Mouse (Mus musculus): ENCODE measurements around the gene Cyp4f17. TPM values are rescaled to one million over a fixed set of nuclear protein-coding genes. Genes with fewer than 3 reads are reported as not detected.
A peak's percentile ranks its signal among the peaks of the same experiment; 100 is the strongest.
"Not testable (repeated sequence)": the region's sequence is repeated elsewhere in the genome, so short reads cannot be mapped to it uniquely, and the experiment has no call there.

The Cyp4f17 gene
- total and polyA plus RNA-seq, 2 experiments from 2014 or later, result 5.9 to 16.1 TPM

- peak overlapping the region; percentile 62 for H3K9ac ChIP-seq (replicated peaks; ENCODE audit: low read depth, low read length)
- 39% methylated on average over 9 of the region's 9 CpGs for WGBS
- no peaks in the 10 kb centered on the region for H3K9me3 ChIP-seq (replicated peaks; ENCODE audit: control insufficient read depth, low read length)
- peaks cover 8% of the 10 kb centered on the region; the same call in 1 of the 2 replicates for H3K4me1 ChIP-seq (ENCODE audit: control insufficient read depth, insufficient read depth)
- ATAC-seq (ENCODE audit: insufficient read depth, low read depth), result 0 out of 2 replicates have a peak, but pooled peaks have one; percentile 13
- peak overlapping the region; percentile 56 for H3K4me3 ChIP-seq (ENCODE audit: low read depth, low read length)
- peak overlapping the region; percentile 89 for H3K4me2 ChIP-seq (ENCODE audit: low read depth, low read length)
- H3K27me3 ChIP-seq (ENCODE audit: control insufficient read depth, insufficient read depth, low read length), result no peaks in the 10 kb centered on the region
- DNase-seq (ENCODE audit: low spot score), result no peak
- peak overlapping the region; percentile 87 for H3K27ac ChIP-seq (ENCODE audit: low read depth)
- H3K36me3 ChIP-seq (replicated peaks; ENCODE audit: control insufficient read depth, insufficient read depth, low read length), result 0 out of 2 replicates have a peak, but pooled peaks cover 4% of the 10 kb centered on the region
- no peak for TF ChIP-seq EP300 (IDR thresholded peaks at IDR 0.05; ENCODE audit: low read depth)
- TF ChIP-seq CTCF (IDR thresholded peaks at IDR 0.05; ENCODE audit: low read depth), result no peak
Observed at GRCm38 (mm10) chr17:32506729-32507245, 937 bp downstream of the Cyp4f17 start.

- WGBS, result 80% methylated on average over 5 of the region's 5 CpGs
- Histone ChIP-seq H3K9me3 (replicated peaks; ENCODE audit: control insufficient read depth, low read length) (no peaks in the 10 kb centered on the region), H3K27ac (ENCODE audit: low read depth) (no peak overlapping the region), H3K9ac (replicated peaks; ENCODE audit: low read depth, low read length) (no peak overlapping the region), H3K4me2 (ENCODE audit: low read depth, low read length) (no peak overlapping the region), H3K4me1 (ENCODE audit: control insufficient read depth, insufficient read depth) (no peaks in the 10 kb centered on the region), H3K4me3 (ENCODE audit: low read depth, low read length) (no peak overlapping the region), H3K27me3 (ENCODE audit: control insufficient read depth, insufficient read depth, low read length) (no peaks in the 10 kb centered on the region), H3K36me3 (replicated peaks; ENCODE audit: control insufficient read depth, insufficient read depth, low read length) (peaks cover 4% of the 10 kb centered on the region; the same call in 1 of the 2 replicates)
- no peak for ATAC-seq (ENCODE audit: insufficient read depth, low read depth)
- no peak for DNase-seq (ENCODE audit: low spot score)
- TF ChIP-seq CTCF (IDR thresholded peaks at IDR 0.05; ENCODE audit: low read depth) (no peak), EP300 (IDR thresholded peaks at IDR 0.05; ENCODE audit: low read depth) (no peak)
Observed at GRCm38 (mm10) chr17:32516126-32516525, 10.3 kb downstream of the Cyp4f17 start.

- Histone ChIP-seq H3K4me1 (ENCODE audit: control insufficient read depth, insufficient read depth) (no peaks in the 10 kb centered on the region), H3K36me3 (replicated peaks; ENCODE audit: control insufficient read depth, insufficient read depth, low read length) (peaks cover 38% of the 10 kb centered on the region), H3K27ac (ENCODE audit: low read depth) (no peak overlapping the region), H3K27me3 (ENCODE audit: control insufficient read depth, insufficient read depth, low read length) (no peaks in the 10 kb centered on the region), H3K9me3 (replicated peaks; ENCODE audit: control insufficient read depth, low read length) (no peaks in the 10 kb centered on the region), H3K4me3 (ENCODE audit: low read depth, low read length) (no peak overlapping the region), H3K4me2 (ENCODE audit: low read depth, low read length) (no peak overlapping the region), H3K9ac (replicated peaks; ENCODE audit: low read depth, low read length) (no peak overlapping the region)
- no peak for TF ChIP-seq CTCF (IDR thresholded peaks at IDR 0.05; ENCODE audit: low read depth)
- TF ChIP-seq EP300 (IDR thresholded peaks at IDR 0.05; ENCODE audit: low read depth), result no peak
- DNase-seq (ENCODE audit: low spot score) (no peak), ATAC-seq (ENCODE audit: insufficient read depth, low read depth) (no peak)
- WGBS, result 79% methylated on average over 5 of the region's 5 CpGs
Observed at GRCm38 (mm10) chr17:32521981-32522380, 16.1 kb downstream of the Cyp4f17 start.

- no peaks in the 10 kb centered on the region for H3K4me1 ChIP-seq (ENCODE audit: control insufficient read depth, insufficient read depth)
- no peak for DNase-seq (ENCODE audit: low spot score)
Observed at GRCm38 (mm10) chr17:32522386-32522785, 16.5 kb downstream of the Cyp4f17 start.

GRCm38 (mm10) chr17:32522816-32523215, 17.0 kb downstream of the Cyp4f17 start:
- Histone ChIP-seq H3K27ac (ENCODE audit: low read depth) (no peak overlapping the region), H3K27me3 (ENCODE audit: control insufficient read depth, insufficient read depth, low read length) (no peaks in the 10 kb centered on the region)
- 88% methylated on average over 5 of the region's 5 CpGs for WGBS

More at GRCm38 (mm10) chr17:32522386-32522785, 16.5 kb downstream of the Cyp4f17 start:
- Histone ChIP-seq H3K4me3 (ENCODE audit: low read depth, low read length) (no peak overlapping the region), H3K27me3 (ENCODE audit: control insufficient read depth, insufficient read depth, low read length) (no peaks in the 10 kb centered on the region), H3K9ac (replicated peaks; ENCODE audit: low read depth, low read length) (no peak overlapping the region), H3K4me2 (ENCODE audit: low read depth, low read length) (no peak overlapping the region), H3K27ac (ENCODE audit: low read depth) (no peak overlapping the region), H3K9me3 (replicated peaks; ENCODE audit: control insufficient read depth, low read length) (no peaks in the 10 kb centered on the region), H3K36me3 (replicated peaks; ENCODE audit: control insufficient read depth, insufficient read depth, low read length) (peaks cover 38% of the 10 kb centered on the region)
- ATAC-seq (ENCODE audit: insufficient read depth, low read depth), result no peak
- WGBS, result 77% methylated on average over 4 of the region's 4 CpGs
- TF ChIP-seq CTCF (IDR thresholded peaks at IDR 0.05; ENCODE audit: low read depth) (no peak), EP300 (IDR thresholded peaks at IDR 0.05; ENCODE audit: low read depth) (no peak)

GRCm38 (mm10) chr17:32523895-32524294, 18.0 kb downstream of the Cyp4f17 start:
- H3K4me2 ChIP-seq (ENCODE audit: low read depth, low read length), result no peak overlapping the region
- no peaks in the 10 kb centered on the region for H3K27me3 ChIP-seq (ENCODE audit: control insufficient read depth, insufficient read depth, low read length)
- 83% methylated on average over 11 of the region's 11 CpGs for WGBS
- H3K4me3 ChIP-seq (ENCODE audit: low read depth, low read length), result no peak overlapping the region
- peaks cover 4% of the 10 kb centered on the region; the same call in 1 of the 2 replicates for H3K4me1 ChIP-seq (ENCODE audit: control insufficient read depth, insufficient read depth)
- no peak overlapping the region for H3K9ac ChIP-seq (replicated peaks; ENCODE audit: low read depth, low read length)
- ATAC-seq (ENCODE audit: insufficient read depth, low read depth) (no peak), DNase-seq (ENCODE audit: low spot score) (no peak)
- no peak overlapping the region for H3K27ac ChIP-seq (ENCODE audit: low read depth)
- TF ChIP-seq EP300 (IDR thresholded peaks at IDR 0.05; ENCODE audit: low read depth) (no peak), CTCF (IDR thresholded peaks at IDR 0.05; ENCODE audit: low read depth) (no peak)
- H3K36me3 ChIP-seq (replicated peaks; ENCODE audit: control insufficient read depth, insufficient read depth, low read length), result peaks cover 34% of the 10 kb centered on the region
- H3K9me3 ChIP-seq (replicated peaks; ENCODE audit: control insufficient read depth, low read length), result no peaks in the 10 kb centered on the region

More at GRCm38 (mm10) chr17:32522816-32523215, 17.0 kb downstream of the Cyp4f17 start:
- no peak for TF ChIP-seq CTCF (IDR thresholded peaks at IDR 0.05; ENCODE audit: low read depth)
- TF ChIP-seq EP300 (IDR thresholded peaks at IDR 0.05; ENCODE audit: low read depth), result no peak
- Histone ChIP-seq H3K9ac (replicated peaks; ENCODE audit: low read depth, low read length) (no peak overlapping the region), H3K4me1 (ENCODE audit: control insufficient read depth, insufficient read depth) (no peaks in the 10 kb centered on the region), H3K36me3 (replicated peaks; ENCODE audit: control insufficient read depth, insufficient read depth, low read length) (peaks cover 36% of the 10 kb centered on the region), H3K4me2 (ENCODE audit: low read depth, low read length) (no peak overlapping the region), H3K4me3 (ENCODE audit: low read depth, low read length) (no peak overlapping the region), H3K9me3 (replicated peaks; ENCODE audit: control insufficient read depth, low read length) (no peaks in the 10 kb centered on the region)
- ATAC-seq (ENCODE audit: insufficient read depth, low read depth) (no peak), DNase-seq (ENCODE audit: low spot score) (no peak)

- H3K27me3 ChIP-seq (ENCODE audit: control insufficient read depth, insufficient read depth, low read length); ATAC-seq (ENCODE audit: insufficient read depth, low read depth); H3K4me2 ChIP-seq (ENCODE audit: low read depth, low read length); H3K4me1 ChIP-seq (ENCODE audit: control insufficient read depth, insufficient read depth); H3K27ac ChIP-seq (ENCODE audit: low read depth); H3K9me3 ChIP-seq (replicated peaks; ENCODE audit: control insufficient read depth, low read length); DNase-seq (ENCODE audit: low spot score); H3K4me3 ChIP-seq (ENCODE audit: low read depth, low read length); H3K9ac ChIP-seq (replicated peaks; ENCODE audit: low read depth, low read length): not testable (repeated sequence)
- WGBS, result 85% methylated on average over 1 of the region's 1 CpGs
- peaks cover 34% of the 10 kb centered on the region for H3K36me3 ChIP-seq (replicated peaks; ENCODE audit: control insufficient read depth, insufficient read depth, low read length)
Observed at GRCm38 (mm10) chr17:32526341-32526740, 20.5 kb downstream of the Cyp4f17 start.
